Mouse (Mus musculus): ENCODE data around the gene Gtpbp8. TPM values are rescaled to one million over a fixed set of nuclear protein-coding genes. Genes with fewer than 3 reads are reported as not detected.

Gene Gtpbp8
- polyA plus RNA-seq, 1 experiment from 2014 or later: 34.3 TPM

Other genes with a start within 250 kb of the Gtpbp8 start
- 35.5 and 37.5 TPM in 2 replicates for gene Boc, start 187.5 kb downstream of the Gtpbp8 start, polyA plus RNA-seq (2016; fragmentation: Nextera tagmentation; extraction: Ambion mirVana)
- gene Nepro, start 22.1 kb downstream of the Gtpbp8 start, polyA plus RNA-seq (2016; fragmentation: Nextera tagmentation; extraction: Ambion mirVana): 9.4 and 9.9 TPM in 2 replicates
- gene Cd200r1, start 19.4 kb upstream of the Gtpbp8 start, polyA plus RNA-seq (2016; fragmentation: Nextera tagmentation; extraction: Ambion mirVana): 0.52 and 0.96 TPM in 2 replicates
- not detected in 2 replicates for gene Cd200r4, start 65.4 kb upstream of the Gtpbp8 start, polyA plus RNA-seq (2016; fragmentation: Nextera tagmentation; extraction: Ambion mirVana)
- gene Cd200r2, start 120.7 kb upstream of the Gtpbp8 start, polyA plus RNA-seq (2016; fragmentation: Nextera tagmentation; extraction: Ambion mirVana): not detected in 2 replicates
- not detected in 2 replicates for gene Cd200r3, start 197.3 kb upstream of the Gtpbp8 start, polyA plus RNA-seq (2016; fragmentation: Nextera tagmentation; extraction: Ambion mirVana)